ENCODE assay signal across 8 mouse cellular contexts in the genomic region with DNA sequence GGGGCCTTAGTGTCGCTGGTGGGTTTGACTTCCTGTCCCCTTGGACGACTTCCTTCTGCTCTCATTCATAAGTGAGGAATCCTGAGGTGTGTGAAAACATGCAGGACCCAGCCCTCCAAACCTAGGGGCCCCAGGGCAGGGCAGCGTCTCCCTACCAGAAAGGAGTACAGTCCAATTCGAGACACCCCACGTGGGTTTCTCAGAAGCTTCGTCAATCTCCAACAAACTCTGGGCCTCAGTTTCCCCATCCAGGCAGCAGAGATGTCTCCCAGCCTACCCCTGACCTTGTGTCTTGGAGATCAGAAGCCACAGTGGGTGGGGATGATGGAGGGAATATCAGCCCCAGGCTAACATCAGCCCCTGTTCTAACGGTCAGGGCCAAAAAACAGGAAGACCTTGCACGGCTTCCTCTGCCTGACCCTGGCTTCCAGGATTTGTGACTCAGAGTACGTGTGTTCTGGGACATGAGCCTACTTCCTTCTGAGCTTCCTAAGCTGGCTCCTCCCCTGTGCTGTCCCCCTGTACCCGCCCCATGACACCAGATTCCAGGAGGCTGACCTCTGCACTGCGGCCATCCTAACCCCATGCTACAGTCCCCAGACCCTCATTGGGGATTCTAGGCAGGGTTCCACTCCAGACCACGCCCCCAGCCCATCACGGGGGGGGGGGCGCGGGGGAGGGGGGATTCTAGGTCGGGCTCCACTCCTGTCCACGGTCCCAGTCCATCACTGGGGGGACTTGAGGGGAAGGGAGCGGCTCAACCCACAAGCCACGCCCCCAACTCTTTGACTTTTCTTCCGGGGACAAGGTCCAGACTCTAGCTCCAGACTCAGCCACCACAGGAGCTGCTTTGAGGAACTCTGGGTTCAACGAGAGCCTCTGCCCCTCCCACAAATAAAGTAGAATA. TPM values are rescaled to one million over a fixed set of nuclear protein-coding genes. Genes with fewer than 3 reads are reported as not detected.
DNase-seq lines count a peak whose midpoint lies in the region; ATAC-seq and TF ChIP-seq lines count a peak whose summit lies in the region.

No protein-coding gene starts in this region.

- H3K27ac ChIP-seq in gastrocnemius, adult 2 months: peak overlapping the region; percentile 87
- H3K27ac ChIP-seq in embryonic facial prominence, embryonic 10.5 days (replicated peaks): peak overlapping the region; percentile 55; the same call in 1 of the 2 replicates
- H3K27ac ChIP-seq in heart, embryonic 16.5 days (ENCODE audit: low read length): peak overlapping the region; percentile 86

- H3K9me3 ChIP-seq in embryonic facial prominence, embryonic 10.5 days: peaks cover 11% of the 10 kb centered on the region; the same call in 1 of the 2 replicates
- peaks cover 7% of the 10 kb centered on the region; the same call in 1 of the 2 replicates for H3K9me3 ChIP-seq in heart, embryonic 16.5 days (replicated peaks; ENCODE audit: control insufficient read depth, low read length)

- peak; percentile 74 for ATAC-seq in heart, embryonic 16.5 days (replicated peaks; ENCODE audit: extremely low read depth, insufficient read depth, low FRiP score)

- peaks cover 11% of the 10 kb centered on the region for H3K36me3 ChIP-seq in embryonic facial prominence, embryonic 10.5 days (replicated peaks)
- H3K36me3 ChIP-seq in heart, embryonic 16.5 days (ENCODE audit: control insufficient read depth, insufficient read depth): peaks cover 2% of the 10 kb centered on the region; the same call in 1 of the 2 replicates

- H3K4me2 ChIP-seq in heart, embryonic 16.5 days (ENCODE audit: low read depth, low read length): peak overlapping the region; percentile 70

- peak overlapping the region; percentile 70 for H3K4me3 ChIP-seq in gastrocnemius, adult 2 months
- peak overlapping the region; percentile 54 for H3K4me3 ChIP-seq in embryonic facial prominence, embryonic 10.5 days
- peak overlapping the region; percentile 46 for H3K4me3 ChIP-seq in heart, embryonic 16.5 days (ENCODE audit: low read length)

- TF ChIP-seq CTCF in gastrocnemius, adult 2 months (IDR thresholded peaks at IDR 0.05): no peak

- H3K9ac ChIP-seq in heart, embryonic 16.5 days (ENCODE audit: low read length): peak overlapping the region; percentile 54

- intact Hi-C loops in gastrocnemius, adult 2 months (cut with DNase I): loop anchor here (1.0 to 10.0 kb wide), 3 partner anchors 26 to 201 kb away; no protein-coding TSS in a partner anchor

- WGBS in embryonic facial prominence, embryonic 10.5 days: 14% methylated on average over 21 of the region's 21 CpGs
- 16% methylated on average over 21 of the region's 21 CpGs for WGBS in heart, embryonic 16.5 days

- DNase-seq in gastrocnemius, adult 2 months: peak; percentile 80
- DNase-seq in gastrocnemius, postnatal 4 days (ENCODE audit: low spot score in 2 of 2): no peak
- DNase-seq in embryonic facial prominence, embryonic 10.5 days (ENCODE audit: low spot score): peak; percentile 63
- peak; percentile 81 for DNase-seq in kidney, postnatal 10 days
- peak; percentile 70 to 72 for DNase-seq in lung, postnatal 4 days
- DNase-seq in yolk sac, embryonic 10.5 days (ENCODE audit: low spot score): peak; percentile 94
- DNase-seq in ovary, postnatal 14 days (ENCODE audit: low spot score): no peak

- H3K27me3 ChIP-seq in embryonic facial prominence, embryonic 10.5 days (replicated peaks; ENCODE audit: low read depth, poor library complexity, severe bottlenecking): peaks cover 39% of the 10 kb centered on the region
- H3K27me3 ChIP-seq in heart, embryonic 16.5 days (ENCODE audit: control insufficient read depth, insufficient read depth, low read length): peaks cover 10% of the 10 kb centered on the region

- H3K4me1 ChIP-seq in embryonic facial prominence, embryonic 10.5 days: peaks cover 48% of the 10 kb centered on the region
- peaks cover 11% of the 10 kb centered on the region for H3K4me1 ChIP-seq in heart, embryonic 16.5 days (ENCODE audit: control insufficient read depth, insufficient read depth, low read length)

RNA-seq across cellular contexts. Expression of gene Sema6b, which starts 6.4 kb away (rescaled TPM):
- total RNA-seq in gastrocnemius, adult 2 months (2021): 1 to 10 TPM; 1.9 to 3.2 TPM
- 10 to 100 TPM; 21.0 to 21.8 TPM for total RNA-seq in gastrocnemius, postnatal 4 days (2021)
- 1.0 and 1.1 TPM in 2 replicates for polyA plus RNA-seq in embryonic facial prominence, embryonic 10.5 days (2016; fragmentation: Nextera tagmentation; extraction: Ambion mirVana)
- polyA plus RNA-seq in heart, embryonic 16.5 days (2015; fragmentation: Nextera tagmentation; extraction: Ambion mirVana): 0.70 and 1.2 TPM in 2 replicates

RNA-seq across cellular contexts. Expression of gene Lrg1, which starts 11.9 kb away (rescaled TPM):
- total RNA-seq in gastrocnemius, adult 2 months (2021): 10 to 100 TPM; 13.2 to 25.5 TPM
- total RNA-seq in gastrocnemius, postnatal 4 days (2021): 1 to 10 TPM; 3.1 to 4.0 TPM
- polyA plus RNA-seq in embryonic facial prominence, embryonic 10.5 days (2016; fragmentation: Nextera tagmentation; extraction: Ambion mirVana): 0.10 TPM in 1 of 2 replicates, not detected in the other
- 2.0 and 2.4 TPM in 2 replicates for polyA plus RNA-seq in heart, embryonic 16.5 days (2015; fragmentation: Nextera tagmentation; extraction: Ambion mirVana)

RNA-seq across cellular contexts. Expression of gene Plin5, which starts 16.3 kb away (rescaled TPM):
- 10 to 100 TPM; 22.9 to 55.7 TPM for total RNA-seq in gastrocnemius, adult 2 months (2021)
- total RNA-seq in gastrocnemius, postnatal 4 days (2021): 10 to 100 TPM; 25.7 to 29.7 TPM
- polyA plus RNA-seq in embryonic facial prominence, embryonic 10.5 days (2016; fragmentation: Nextera tagmentation; extraction: Ambion mirVana): 0.47 and 0.48 TPM in 2 replicates
- polyA plus RNA-seq in heart, embryonic 16.5 days (2015; fragmentation: Nextera tagmentation; extraction: Ambion mirVana): 1.6 and 2.7 TPM in 2 replicates

RNA-seq across cellular contexts. Expression of gene Plin4, which starts 24.1 kb away (rescaled TPM):
- total RNA-seq in gastrocnemius, adult 2 months (2021): 100 to 1,000 TPM; 255 to 281 TPM
- 10 to 100 TPM; 60.0 to 80.1 TPM for total RNA-seq in gastrocnemius, postnatal 4 days (2021)
- polyA plus RNA-seq in embryonic facial prominence, embryonic 10.5 days (2016; fragmentation: Nextera tagmentation; extraction: Ambion mirVana): 0.05 TPM in 2 replicates
- polyA plus RNA-seq in heart, embryonic 16.5 days (2015; fragmentation: Nextera tagmentation; extraction: Ambion mirVana): 1.7 TPM in 2 replicates

RNA-seq across cellular contexts. Expression of gene Tnfaip8l1, which starts 28.6 kb away (rescaled TPM):
- under 1 TPM; 0.25 to 0.43 TPM for total RNA-seq in gastrocnemius, adult 2 months (2021)
- total RNA-seq in gastrocnemius, postnatal 4 days (2021): 1 to 10 TPM; 6.7 to 6.8 TPM
- polyA plus RNA-seq in embryonic facial prominence, embryonic 10.5 days (2016; fragmentation: Nextera tagmentation; extraction: Ambion mirVana): 10.3 and 11.7 TPM in 2 replicates
- polyA plus RNA-seq in heart, embryonic 16.5 days (2015; fragmentation: Nextera tagmentation; extraction: Ambion mirVana): 8.2 and 9.0 TPM in 2 replicates

Comparison
In these comparisons a context has a peak if more than half of its experiments do, and no peak if none do; other contexts are left out.
1. DNase-seq: peak in gastrocnemius, adult 2 months (single experiment), embryonic facial prominence, embryonic 10.5 days (single experiment), kidney, postnatal 10 days (single experiment), lung, postnatal 4 days (2 of 2) and yolk sac, embryonic 10.5 days (single experiment); none in gastrocnemius, postnatal 4 days (0 of 2) and ovary, postnatal 14 days (single experiment).
2. RNA of gene Sema6b, which starts 6.4 kb away (total RNA-seq): 21.0 to 21.8 TPM in gastrocnemius, postnatal 4 days; 1.9 to 3.2 TPM in gastrocnemius, adult 2 months; every median in the first group is over 4 times any median in the second.
3. Peak in every context shown above with its lines, with median percentiles within 50 percentile points of each other: H3K27ac ChIP-seq and H3K4me3 ChIP-seq.